Mouse (Mus musculus) midbrain, embryonic 14.5 days (tissue): ENCODE measurements at regions not wholly inside any gene's neighbourhood (a gene's known extent, or its start where the extent isn't known, plus 50 kb on each side); places are given as distances from the start of the nearest gene placed in this dataset.

Source experiments
- ATAC-seq: fragments of 200-750 bp; cut with Nextera tagmentation; 2 replicates; pipeline ENCODE4 v1.8.0; 2017; ENCODE audit warnings: moderate number of reproducible peaks, moderate library complexity; ENCODE audit not compliant: low FRiP score, low TSS enrichment
- DNase-seq: peaks from one replicate; pipeline ENCODE4 v3.0.0-alpha.2; 2015
- H3K27ac ChIP-seq: fragments of 300-500 bp; sonication (generic); replicated peaks from 2 replicates; pipeline ENCODE4 v1.5.1; 2014; ENCODE audit warnings: mild to moderate bottlenecking, low read depth, low read length, moderate library complexity
- H3K27me3 ChIP-seq: fragments of 300-500 bp; sonication (generic); 2 replicates; pipeline ENCODE4 v1.6.1; 2014; ENCODE audit warnings: low read length, control low read depth, mixed read lengths; ENCODE audit not compliant: control insufficient read depth, insufficient read depth
- H3K36me3 ChIP-seq: fragments of 300-500 bp; sonication (generic); 2 replicates; pipeline ENCODE4 v1.6.1; 2014; ENCODE audit warnings: low read length, control low read depth; ENCODE audit not compliant: control insufficient read depth, insufficient read depth
- H3K4me1 ChIP-seq: fragments of 300-500 bp; sonication (generic); 2 replicates; pipeline ENCODE4 v1.6.1; 2014; ENCODE audit warnings: mild to moderate bottlenecking, antibody characterized with exemption, low read length, control low read depth; ENCODE audit not compliant: control insufficient read depth, insufficient read depth
- H3K4me2 ChIP-seq: fragments of 300-500 bp; sonication (generic); 2 replicates; pipeline ENCODE4 v1.6.1; 2014; ENCODE audit warnings: mild to moderate bottlenecking, low read length, moderate library complexity
- H3K4me3 ChIP-seq: fragments of 300-500 bp; sonication (generic); replicated peaks from 2 replicates; pipeline ENCODE4 v1.5.1; 2014; ENCODE audit warnings: low read depth, low read length
- H3K9ac ChIP-seq: fragments of 300-500 bp; sonication (generic); replicated peaks from 2 replicates; pipeline ENCODE4 v1.6.1; 2014; ENCODE audit warnings: mild to moderate bottlenecking, low read length, moderate library complexity
- H3K9me3 ChIP-seq: fragments of 300-500 bp; sonication (generic); 2 replicates; pipeline ENCODE4 v1.6.1; 2016; ENCODE audit warnings: low read length, control low read depth, mixed read lengths; ENCODE audit not compliant: control insufficient read depth
- WGBS: fragments of 180-500 bp; shearing (Covaris S2); extraction: QIAGEN DNeasy Blood & Tissue Kit; methylation state at CpG from one replicate; pipeline ENCODE4 v1.1.7; 2014; 5-methylcytosine and 5-hydroxymethylcytosine counted together

DNA sequence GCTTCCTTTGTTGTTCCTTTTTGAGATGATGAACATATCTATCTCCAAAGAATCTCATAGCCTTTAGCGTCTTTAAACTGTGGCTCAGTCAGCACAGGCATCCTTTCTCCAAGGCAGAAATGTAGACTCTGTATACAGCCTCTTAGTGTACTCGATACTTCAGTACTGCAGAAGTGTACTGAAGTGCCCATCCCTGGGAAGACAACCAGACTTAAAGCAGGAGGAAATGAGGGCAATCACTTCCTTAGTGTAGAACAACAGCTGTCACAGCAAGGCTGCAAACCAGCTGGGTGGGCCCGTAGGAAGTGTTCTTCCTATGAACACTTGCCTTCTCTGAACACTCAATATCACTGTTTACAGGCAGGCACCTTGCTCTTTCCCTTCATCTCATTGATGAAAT lies 110.5 kb upstream of the Alg10b start:
- H3K9ac ChIP-seq = no peak overlapping the region
- H3K4me3 ChIP-seq = no peak overlapping the region
- no peak for DNase-seq
- H3K4me2 ChIP-seq = no peak overlapping the region
- H3K36me3 ChIP-seq = no peaks in the 10 kb centered on the region
- H3K4me1 ChIP-seq = no peaks in the 10 kb centered on the region
- no peaks in the 10 kb centered on the region for H3K9me3 ChIP-seq
- H3K27ac ChIP-seq = no peak overlapping the region
- no peaks in the 10 kb centered on the region for H3K27me3 ChIP-seq
- 90% methylated on average over 3 of the region's 3 CpGs for WGBS
- ATAC-seq = no peak

DNA sequence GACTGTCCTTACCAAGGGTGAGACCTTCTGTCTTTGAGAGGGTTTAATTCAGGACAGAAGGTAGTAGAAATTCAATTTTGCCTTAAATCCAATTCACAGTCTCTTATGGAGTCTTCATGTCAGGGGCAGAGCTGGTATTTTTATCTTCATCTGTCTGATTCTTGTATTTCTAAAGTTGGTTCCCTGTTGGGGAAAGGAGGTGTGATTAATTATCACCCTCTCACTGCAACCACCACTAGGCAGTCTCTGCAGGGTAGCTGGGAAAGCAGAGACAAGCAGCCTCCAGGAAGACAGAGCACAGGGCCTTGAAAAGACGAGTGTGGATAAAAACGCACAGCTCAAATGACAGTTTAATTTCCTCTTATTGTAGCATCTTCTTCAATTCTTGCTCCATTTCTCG lies 104.4 kb upstream of the Alg10b start:
- Histone ChIP-seq H3K4me3 (no peak overlapping the region), H3K4me2 (no peak overlapping the region), H3K4me1 (no peaks in the 10 kb centered on the region), H3K27me3 (no peaks in the 10 kb centered on the region), H3K27ac (no peak overlapping the region), H3K36me3 (no peaks in the 10 kb centered on the region), H3K9me3 (no peaks in the 10 kb centered on the region), H3K9ac (no peak overlapping the region)
- ATAC-seq (no peak), DNase-seq (no peak)
- 81% methylated on average over 3 of the region's 3 CpGs for WGBS

DNA sequence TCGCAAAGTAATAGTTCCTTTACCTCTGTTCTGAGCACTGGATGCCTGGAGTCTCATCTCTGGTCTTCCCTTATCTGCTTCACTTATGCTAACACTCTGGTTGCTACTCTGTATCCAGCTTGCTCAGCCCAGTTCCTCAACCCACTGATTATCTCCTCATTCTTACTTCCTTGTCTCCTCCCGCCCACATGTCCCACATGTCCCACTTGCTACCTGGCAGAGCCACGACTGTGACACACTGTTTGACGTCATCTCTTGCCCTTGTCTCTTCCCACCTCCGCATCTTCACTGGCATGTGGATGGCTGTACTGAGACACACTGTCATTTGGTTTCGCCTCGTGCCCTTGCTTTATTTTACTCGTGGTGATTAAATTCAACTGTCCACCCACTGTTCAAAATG lies 100.1 kb upstream of the Alg10b start:
- H3K27ac ChIP-seq = no peak overlapping the region
- H3K4me1 ChIP-seq = no peaks in the 10 kb centered on the region
- H3K9ac ChIP-seq = no peak overlapping the region
- H3K36me3 ChIP-seq = no peaks in the 10 kb centered on the region
- no peak for DNase-seq
- no peak for ATAC-seq
- no peaks in the 10 kb centered on the region for H3K27me3 ChIP-seq
- WGBS = 93% methylated on average over 8 of the region's 8 CpGs
- no peak overlapping the region for H3K4me3 ChIP-seq
- no peak overlapping the region for H3K4me2 ChIP-seq
- no peaks in the 10 kb centered on the region for H3K9me3 ChIP-seq

DNA sequence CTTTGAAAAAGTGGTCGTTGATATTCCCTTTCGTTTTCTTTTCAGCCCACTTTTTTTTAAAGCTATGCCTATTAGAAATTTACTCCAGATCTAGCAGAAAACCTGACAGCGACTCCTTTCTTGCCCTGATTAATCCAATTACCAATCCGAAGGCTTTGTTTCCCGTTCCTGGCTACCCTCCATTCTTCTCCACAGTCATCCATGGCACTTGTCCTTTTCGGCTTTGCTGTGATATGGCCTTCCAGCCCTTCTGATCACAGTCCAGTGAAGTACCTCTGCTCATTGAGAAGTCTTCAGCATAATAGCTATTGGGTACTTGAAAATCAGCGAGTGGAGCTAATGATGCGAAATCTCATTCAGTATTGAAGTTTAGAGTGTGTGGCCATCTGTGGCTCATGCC lies 99.0 kb upstream of the Alg10b start:
- H3K4me2 ChIP-seq = no peak overlapping the region
- no peaks in the 10 kb centered on the region for H3K4me1 ChIP-seq
- H3K27me3 ChIP-seq = no peaks in the 10 kb centered on the region
- H3K27ac ChIP-seq = no peak overlapping the region
- no peaks in the 10 kb centered on the region for H3K36me3 ChIP-seq
- H3K4me3 ChIP-seq = no peak overlapping the region
- DNase-seq (peak; percentile 3), ATAC-seq (no peak)
- H3K9ac ChIP-seq = no peak overlapping the region
- 29% methylated on average over 8 of the region's 8 CpGs for WGBS
- H3K9me3 ChIP-seq = no peaks in the 10 kb centered on the region

DNA sequence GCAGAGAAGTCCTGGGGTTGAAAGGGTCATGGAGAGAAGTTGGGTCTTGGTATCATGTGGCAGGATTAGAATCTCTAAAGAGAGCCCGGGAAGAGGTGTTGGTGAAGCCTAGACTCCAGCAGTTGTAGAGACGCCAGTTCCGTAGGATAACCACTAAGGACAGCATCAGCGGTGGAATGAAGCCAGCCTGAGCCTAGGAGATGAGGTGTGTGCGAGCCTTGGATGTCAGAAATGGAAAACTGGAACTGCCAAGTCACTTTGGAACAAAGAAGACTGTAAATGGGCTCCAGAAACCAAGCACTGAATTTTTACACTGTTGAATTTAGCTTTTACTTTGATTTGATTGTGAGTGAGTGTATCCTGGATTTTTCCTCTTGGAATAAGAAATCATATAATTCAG lies 92.3 kb upstream of the Alg10b start:
- no peaks in the 10 kb centered on the region for H3K27me3 ChIP-seq
- no peak for DNase-seq
- 87% methylated on average over 5 of the region's 5 CpGs for whole genome bisulfite sequencing
- H3K4me2 ChIP-seq = no peak overlapping the region
- ATAC-seq = no peak
- no peaks in the 10 kb centered on the region for H3K36me3 ChIP-seq
- H3K4me1 ChIP-seq = no peaks in the 10 kb centered on the region
- H3K9ac ChIP-seq = no peak overlapping the region
- H3K9me3 ChIP-seq = no peaks in the 10 kb centered on the region
- no peak overlapping the region for H3K4me3 ChIP-seq
- H3K27ac ChIP-seq = no peak overlapping the region

DNA sequence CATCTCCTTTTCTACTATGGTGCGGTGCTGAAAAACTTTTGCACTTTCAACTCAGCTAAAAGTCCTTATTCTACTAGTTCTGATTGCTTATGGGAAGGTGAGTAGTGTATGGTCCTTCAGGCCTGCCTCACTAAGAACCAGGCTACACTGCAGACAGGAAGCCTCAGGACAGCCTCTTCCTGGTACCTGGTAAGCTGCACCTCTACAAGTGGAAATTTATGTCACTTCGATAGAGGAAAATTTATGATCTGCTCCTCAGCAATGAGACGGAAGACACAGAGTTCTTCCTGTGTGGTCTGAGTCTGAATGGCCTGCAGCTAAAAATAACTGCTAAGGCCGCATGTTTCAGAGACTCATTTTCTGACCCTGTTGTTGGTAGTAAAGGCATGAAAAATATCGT lies 83.1 kb upstream of the Alg10b start:
- peak; percentile 5 for DNase-seq
- Histone ChIP-seq H3K9me3 (no peaks in the 10 kb centered on the region), H3K4me1 (no peaks in the 10 kb centered on the region), H3K36me3 (no peaks in the 10 kb centered on the region), H3K4me2 (no peak overlapping the region), H3K27ac (no peak overlapping the region), H3K4me3 (no peak overlapping the region), H3K27me3 (no peaks in the 10 kb centered on the region), H3K9ac (no peak overlapping the region)
- 89% methylated on average over 5 of the region's 5 CpGs for WGBS
- no peak for ATAC-seq

DNA sequence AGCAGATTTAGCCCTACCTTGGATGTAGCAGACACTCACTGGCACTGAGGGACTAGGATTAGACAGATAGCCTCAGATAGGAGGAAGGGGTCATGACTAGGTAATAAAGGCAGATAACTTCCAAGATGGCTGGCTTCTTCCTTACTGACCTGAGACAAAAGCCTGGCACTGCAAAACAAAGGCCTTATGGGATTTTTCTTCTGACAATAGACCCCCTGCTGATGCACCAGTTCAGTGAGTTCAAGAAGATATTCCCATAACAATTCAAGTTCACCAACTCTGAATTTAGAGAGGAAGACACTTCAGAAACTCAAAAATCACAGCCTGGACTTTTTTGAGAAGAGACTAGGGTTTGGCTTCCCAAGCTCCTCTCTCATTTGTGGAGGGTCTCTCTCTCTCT lies 75.4 kb upstream of the Alg10b start:
- H3K9me3 ChIP-seq = no peaks in the 10 kb centered on the region
- H3K9ac ChIP-seq = no peak overlapping the region
- no peak overlapping the region for H3K4me2 ChIP-seq
- no peak for ATAC-seq
- H3K4me3 ChIP-seq = no peak overlapping the region
- no peaks in the 10 kb centered on the region for H3K27me3 ChIP-seq
- no peaks in the 10 kb centered on the region for H3K4me1 ChIP-seq
- H3K27ac ChIP-seq = no peak overlapping the region
- no peak for DNase-seq
- no peaks in the 10 kb centered on the region for H3K36me3 ChIP-seq

DNA sequence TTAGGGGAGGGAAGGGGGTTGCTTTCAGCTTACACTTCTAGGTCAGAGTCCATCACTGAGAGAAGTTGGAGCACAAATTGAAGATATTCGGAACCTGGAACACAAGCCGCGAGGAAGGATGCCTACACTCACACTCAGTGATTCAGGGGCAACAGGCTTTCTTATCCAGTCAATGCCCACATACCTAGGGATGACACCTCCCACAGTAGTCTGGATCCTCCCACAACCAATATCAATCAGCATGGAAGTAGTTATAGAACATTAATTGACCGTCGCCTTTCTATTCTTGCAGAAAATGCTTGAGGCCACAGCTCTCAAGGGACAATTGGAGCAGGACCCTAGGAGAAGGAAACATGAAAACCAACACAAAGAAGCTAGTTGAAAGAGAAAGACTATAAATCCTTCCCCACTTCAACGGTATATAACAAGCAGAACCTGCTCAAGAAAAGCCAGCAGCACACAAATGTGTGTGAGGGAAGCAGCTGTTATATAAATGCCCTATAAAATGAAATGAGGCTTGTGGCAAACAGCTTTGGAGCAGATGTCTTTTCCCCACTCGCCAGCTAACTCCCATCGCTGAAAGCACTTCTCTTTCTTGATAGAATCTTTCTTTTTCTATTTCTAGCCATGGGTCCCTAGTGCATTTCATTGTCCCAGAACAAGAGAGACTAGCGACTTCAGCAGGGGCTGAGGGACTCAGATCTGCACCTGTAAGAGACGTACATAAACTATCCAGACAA lies 70.1 kb upstream of the Alg10b start:
- DNase-seq (no peak), ATAC-seq (no peak)
- WGBS = 86% methylated on average over 10 of the region's 10 CpGs
- H3K9ac ChIP-seq = no peak overlapping the region
- no peaks in the 10 kb centered on the region for H3K36me3 ChIP-seq
- no peak overlapping the region for H3K27ac ChIP-seq
- no peak overlapping the region for H3K4me3 ChIP-seq
- H3K4me2 ChIP-seq = no peak overlapping the region
- H3K9me3 ChIP-seq = no peaks in the 10 kb centered on the region
- no peaks in the 10 kb centered on the region for H3K4me1 ChIP-seq
- H3K27me3 ChIP-seq = no peaks in the 10 kb centered on the region
